Mouse (Mus musculus): ENCODE data around the gene Tbc1d17. TPM values are rescaled to one million over a fixed set of nuclear protein-coding genes. Genes with fewer than 3 reads are reported as not detected.

Tbc1d17 gene
- 71.9 and 378 TPM in 2 replicates for total RNA-seq (2014; rRNA removed)
- polyA plus RNA-seq (2015; fragmentation: Nextera tagmentation; extraction: Ambion mirVana) = 87.8 and 115 TPM in 2 replicates

- peak; percentile 100 for DNase-seq
- TF ChIP-seq CTCF (IDR thresholded peaks at IDR 0.05; ENCODE audit: low read depth) = no peak
Measured at GRCm38 (mm10) chr7:44848561-44849415, at the start of gene Tbc1d17, which contains the start of gene Akt1s1. Tbc1d17 (minus strand) TSS chr7:44849079. Akt1s1 (plus strand) TSS chr7:44848991.

GRCm38 (mm10) chr7:44898607-44899006 is 49.7 kb upstream of the Tbc1d17 start:
- H3K27ac ChIP-seq (ENCODE audit: low read depth, low read length) = no peak overlapping the region
- no peaks in the 10 kb centered on the region for H3K27me3 ChIP-seq (ENCODE audit: insufficient read depth, low read length)
- no peak for ATAC-seq
- no peak overlapping the region for H3K4me2 ChIP-seq (ENCODE audit: low read depth)
- peaks cover 23% of the 10 kb centered on the region for H3K4me1 ChIP-seq (ENCODE audit: insufficient read depth)
- peak; percentile 54 for TF ChIP-seq CTCF (IDR thresholded peaks at IDR 0.05; ENCODE audit: low read depth)
- peaks cover 40% of the 10 kb centered on the region for H3K36me3 ChIP-seq (ENCODE audit: insufficient read depth)
- DNase-seq = no peak
- WGBS = 38% methylated on average over 19 of the region's 19 CpGs
- no peak overlapping the region for H3K4me3 ChIP-seq (ENCODE audit: low read depth, low read length)
- no peaks in the 10 kb centered on the region for H3K9me3 ChIP-seq (ENCODE audit: low read length)
- H3K9ac ChIP-seq = no peak overlapping the region

More at GRCm38 (mm10) chr7:44848561-44849415, at the start of gene Tbc1d17, which contains the start of gene Akt1s1:
- Histone ChIP-seq H3K9ac (peak within 1 kb of the TSS; percentile 75), H3K9me3 (ENCODE audit: low read length) (no peaks in the 10 kb centered on the region), H3K4me3 (ENCODE audit: low read depth, low read length) (peak within 1 kb of the TSS; percentile 66), H3K27ac (ENCODE audit: low read depth, low read length) (peak within 1 kb of the TSS; percentile 98), H3K36me3 (ENCODE audit: insufficient read depth) (peaks cover 39% of the 10 kb centered on the region), H3K4me1 (ENCODE audit: insufficient read depth) (peaks cover 10% of the 10 kb centered on the region; the same call in 1 of the 2 replicates), H3K27me3 (ENCODE audit: insufficient read depth, low read length) (no peaks in the 10 kb centered on the region), H3K4me2 (ENCODE audit: low read depth) (peak within 1 kb of the TSS; percentile 69)
- peak; percentile 89 for ATAC-seq
- WGBS = under 1% methylated on average over 54 of the region's 54 CpGs

- H3K4me3 ChIP-seq (ENCODE audit: low read depth, low read length) = peak overlapping the region; percentile 62
- H3K9ac ChIP-seq = peak overlapping the region; percentile 64
- DNase-seq = no peak
- H3K27me3 ChIP-seq (ENCODE audit: insufficient read depth, low read length) = no peaks in the 10 kb centered on the region
- peaks cover 29% of the 10 kb centered on the region for H3K4me1 ChIP-seq (ENCODE audit: insufficient read depth)
- H3K9me3 ChIP-seq (ENCODE audit: low read length) = no peaks in the 10 kb centered on the region
- WGBS = 25% methylated on average over 10 of the region's 10 CpGs
- H3K27ac ChIP-seq (ENCODE audit: low read depth, low read length) = peak overlapping the region; percentile 92
- H3K4me2 ChIP-seq (ENCODE audit: low read depth) = peak overlapping the region; percentile 71
- no peak for ATAC-seq
- TF ChIP-seq CTCF (IDR thresholded peaks at IDR 0.05; ENCODE audit: low read depth) = no peak
- H3K36me3 ChIP-seq (ENCODE audit: insufficient read depth) = peaks cover 19% of the 10 kb centered on the region
Measured at GRCm38 (mm10) chr7:44896499-44896898, 47.6 kb upstream of the Tbc1d17 start.

- Histone ChIP-seq H3K4me1 (ENCODE audit: insufficient read depth) (peaks cover 33% of the 10 kb centered on the region), H3K4me2 (ENCODE audit: low read depth) (peak within 1 kb of the TSS; percentile 71), H3K36me3 (ENCODE audit: insufficient read depth) (peaks cover 19% of the 10 kb centered on the region), H3K27ac (ENCODE audit: low read depth, low read length) (peak within 1 kb of the TSS; percentile 92), H3K9ac (peak within 1 kb of the TSS; percentile 64), H3K9me3 (ENCODE audit: low read length) (no peaks in the 10 kb centered on the region), H3K4me3 (ENCODE audit: low read depth, low read length) (peak within 1 kb of the TSS; percentile 62), H3K27me3 (ENCODE audit: insufficient read depth, low read length) (no peaks in the 10 kb centered on the region)
- ATAC-seq (peak; percentile 82), DNase-seq (peak; percentile 98)
- WGBS = 2% methylated on average over 34 of the region's 34 CpGs
- peak; percentile 80 for TF ChIP-seq CTCF (IDR thresholded peaks at IDR 0.05; ENCODE audit: low read depth)
Measured at GRCm38 (mm10) chr7:44895593-44896434, 46.9 kb upstream of the Tbc1d17 start, which contains the start of gene Fuz. Fuz (plus strand) TSS chr7:44896079.

- H3K27me3 ChIP-seq (ENCODE audit: insufficient read depth, low read length) = no peaks in the 10 kb centered on the region
- H3K4me1 ChIP-seq (ENCODE audit: insufficient read depth) = peaks cover 38% of the 10 kb centered on the region
- H3K4me2 ChIP-seq (ENCODE audit: low read depth) = peak overlapping the region; percentile 71
- H3K27ac ChIP-seq (ENCODE audit: low read depth, low read length) = peak overlapping the region; percentile 92
- peak overlapping the region; percentile 64; the same call in 1 of the 2 replicates for H3K9ac ChIP-seq
- no peak for ATAC-seq
- 13% methylated on average over 7 of the region's 7 CpGs for WGBS
- no peak for TF ChIP-seq CTCF (IDR thresholded peaks at IDR 0.05; ENCODE audit: low read depth)
- H3K9me3 ChIP-seq (ENCODE audit: low read length) = no peaks in the 10 kb centered on the region
- H3K36me3 ChIP-seq (ENCODE audit: insufficient read depth) = peaks cover 15% of the 10 kb centered on the region
- DNase-seq = no peak
- H3K4me3 ChIP-seq (ENCODE audit: low read depth, low read length) = peak overlapping the region; percentile 62
Measured at GRCm38 (mm10) chr7:44895206-44895592, 46.3 kb upstream of the Tbc1d17 start.

- Histone ChIP-seq H3K9me3 (ENCODE audit: low read length) (no peaks in the 10 kb centered on the region), H3K27ac (ENCODE audit: low read depth, low read length) (peak overlapping the region; percentile 92), H3K4me2 (ENCODE audit: low read depth) (no peak overlapping the region), H3K4me3 (ENCODE audit: low read depth, low read length) (no peak overlapping the region), H3K4me1 (ENCODE audit: insufficient read depth) (peaks cover 38% of the 10 kb centered on the region), H3K9ac (no peak overlapping the region), H3K27me3 (ENCODE audit: insufficient read depth, low read length) (no peaks in the 10 kb centered on the region), H3K36me3 (ENCODE audit: insufficient read depth) (peaks cover 5% of the 10 kb centered on the region)
- DNase-seq = no peak
- TF ChIP-seq CTCF (IDR thresholded peaks at IDR 0.05; ENCODE audit: low read depth) = no peak
- 89% methylated on average over 3 of the region's 3 CpGs for WGBS
- no peak for ATAC-seq
Measured at GRCm38 (mm10) chr7:44894175-44894574, 45.3 kb upstream of the Tbc1d17 start.
